Mouse (Mus musculus) limb, embryonic 10.5 days (tissue): ENCODE measurements around the gene Mvk. TPM values are rescaled to one million over a fixed set of nuclear protein-coding genes. Genes with fewer than 3 reads are reported as not detected.

ENCODE experiments used
- DNase-seq: peaks from one replicate; pipeline ENCODE4 v3.0.0-alpha.2; 2017; ENCODE audit warnings: low spot score
- H3K27ac ChIP-seq: fragments of 300-500 bp; sonication (generic); 2 replicates; pipeline ENCODE4 v1.5.1; 2016; ENCODE audit warnings: mild to moderate bottlenecking
- H3K27me3 ChIP-seq: fragments of 300-500 bp; sonication (generic); 2 replicates; pipeline ENCODE4 v1.6.1; 2016; ENCODE audit warnings: low read depth, mild to moderate bottlenecking; ENCODE audit not compliant: poor library complexity, severe bottlenecking
- H3K36me3 ChIP-seq: fragments of 300-500 bp; sonication (generic); 2 replicates; pipeline ENCODE4 v1.6.1; 2016; ENCODE audit warnings: mild to moderate bottlenecking, moderate library complexity
- H3K4me1 ChIP-seq: fragments of 300-500 bp; sonication (generic); 2 replicates; pipeline ENCODE4 v1.6.1; 2016
- H3K4me3 ChIP-seq: fragments of 300-500 bp; sonication (generic); 2 replicates; pipeline ENCODE4 v1.5.1; 2016; ENCODE audit warnings: mild to moderate bottlenecking, moderate library complexity
- H3K9me3 ChIP-seq: fragments of 300-500 bp; sonication (generic); replicated peaks from 2 replicates; pipeline ENCODE4 v1.6.1; 2016; ENCODE audit warnings: mild to moderate bottlenecking
- WGBS: fragments of 180-500 bp; shearing (Covaris S2); methylation state at CpG from one replicate; pipeline ENCODE4 v1.1.7; 2016; 5-methylcytosine and 5-hydroxymethylcytosine counted together
- polyA plus RNA-seq: library from polyadenylated mRNA; unstranded; fragments of >200 nt; fragmentation: Nextera tagmentation; extraction: Ambion mirVana; gene quantifications from 2 replicates; pipeline ENCODE4 v1.2.1, GENCODE M21; 2016

The Mvk gene
- polyA plus RNA-seq, 1 experiment from 2014 or later: 55.2 TPM

DNA sequence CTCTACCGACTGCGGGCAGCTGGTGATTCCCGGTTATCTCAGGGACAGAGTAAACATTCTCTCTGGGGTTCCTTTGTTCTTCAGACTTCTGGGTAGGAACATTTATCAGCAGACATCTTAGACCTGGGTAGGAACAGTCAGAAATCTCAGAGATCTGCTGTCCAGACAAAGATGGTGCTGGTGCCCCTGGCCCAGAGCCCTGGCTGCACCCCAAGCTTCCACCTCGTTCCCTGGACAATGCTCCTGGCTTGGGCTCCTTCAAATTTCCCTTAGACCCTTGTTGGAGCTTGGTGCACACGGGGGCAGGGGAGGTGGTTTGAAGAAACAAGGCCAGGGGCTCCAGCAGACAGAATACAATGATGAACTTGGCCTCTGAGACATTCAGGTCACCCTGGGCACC, 21.5 kb upstream of the Mvk start:
- H3K4me3 ChIP-seq: no peak overlapping the region
- H3K36me3 ChIP-seq: peaks cover 45% of the 10 kb centered on the region
- no peaks in the 10 kb centered on the region for H3K4me1 ChIP-seq
- H3K27me3 ChIP-seq: no peaks in the 10 kb centered on the region
- H3K27ac ChIP-seq: no peak overlapping the region
- WGBS: 51% methylated on average over 5 of the region's 5 CpGs
- no peak for DNase-seq
- no peaks in the 10 kb centered on the region for H3K9me3 ChIP-seq

DNA sequence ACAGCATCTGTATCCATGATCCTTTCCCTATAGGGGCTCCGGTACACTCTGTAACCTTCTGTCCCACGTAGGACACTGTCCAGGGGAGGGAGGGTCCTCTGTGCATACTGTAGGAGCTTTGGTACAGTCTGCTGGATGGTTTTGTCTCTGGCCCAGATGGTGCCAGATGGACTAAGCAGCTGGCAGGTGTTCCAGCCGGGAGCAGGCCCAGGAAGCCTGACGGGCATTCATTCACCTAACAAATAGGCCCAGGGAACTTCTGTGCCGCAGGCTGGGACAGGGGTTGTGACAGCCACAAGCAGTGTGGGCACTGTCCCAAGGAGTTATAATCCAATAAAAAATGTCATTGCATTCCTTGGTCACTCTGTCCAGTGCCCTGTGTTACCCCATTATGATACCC, 20.1 kb upstream of the Mvk start:
- 89% methylated on average over 5 of the region's 5 CpGs for WGBS
- no peak for DNase-seq
- peak overlapping the region; percentile 7; the same call in 1 of the 2 replicates for H3K27ac ChIP-seq
- H3K27me3 ChIP-seq: no peaks in the 10 kb centered on the region
- no peak overlapping the region for H3K4me3 ChIP-seq
- H3K36me3 ChIP-seq: peaks cover 32% of the 10 kb centered on the region
- peaks cover 7% of the 10 kb centered on the region for H3K4me1 ChIP-seq
- no peaks in the 10 kb centered on the region for H3K9me3 ChIP-seq

DNA sequence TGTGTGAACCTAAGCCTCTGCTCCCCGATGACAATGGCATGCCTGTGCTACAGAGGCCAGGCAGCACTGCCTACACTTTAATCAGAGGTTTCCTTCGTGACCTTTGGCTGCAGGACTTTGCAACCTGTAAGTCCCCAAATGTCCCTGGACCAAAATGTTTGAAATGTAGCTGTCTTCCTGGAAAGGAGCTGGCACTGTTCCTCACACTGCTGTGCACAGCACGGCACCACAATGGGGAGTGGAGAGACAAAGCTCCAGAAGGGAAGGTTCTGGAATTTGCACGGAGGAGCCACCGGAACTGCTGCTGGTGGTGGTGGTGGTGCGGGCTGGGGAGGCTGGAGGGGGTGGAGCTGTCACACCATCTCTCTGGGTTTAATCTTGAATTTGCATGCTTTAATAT, 17.3 kb upstream of the Mvk start:
- H3K4me1 ChIP-seq: peaks cover 13% of the 10 kb centered on the region
- DNase-seq: no peak
- WGBS: 86% methylated on average over 6 of the region's 6 CpGs
- H3K4me3 ChIP-seq: no peak overlapping the region
- no peaks in the 10 kb centered on the region for H3K9me3 ChIP-seq
- peaks cover 4% of the 10 kb centered on the region for H3K36me3 ChIP-seq
- no peaks in the 10 kb centered on the region for H3K27me3 ChIP-seq
- no peak overlapping the region for H3K27ac ChIP-seq

DNA sequence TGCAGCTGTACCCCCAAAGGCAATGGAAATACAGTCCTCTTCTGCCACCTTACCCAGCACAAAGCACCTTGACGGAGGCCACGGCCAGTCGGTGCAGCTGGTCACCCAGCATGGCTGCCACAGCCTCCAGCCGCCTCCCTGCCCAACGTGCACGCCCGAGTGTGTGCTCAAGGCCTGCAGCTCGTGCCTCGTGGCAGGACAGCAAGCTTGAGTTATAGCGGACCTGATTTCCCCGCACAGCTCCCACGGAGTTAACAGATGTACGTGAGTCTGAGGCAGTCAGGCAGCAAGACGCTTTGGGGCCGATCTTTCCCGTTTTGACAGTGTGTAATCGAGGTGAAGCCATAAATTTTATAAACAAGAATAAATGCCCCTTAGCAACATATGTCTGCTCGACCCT, 15.4 kb upstream of the Mvk start:
- Histone ChIP-seq H3K36me3 (no peaks in the 10 kb centered on the region; the same call in 1 of the 2 replicates), H3K27ac (no peak overlapping the region), H3K9me3 (no peaks in the 10 kb centered on the region), H3K4me1 (peaks cover 13% of the 10 kb centered on the region), H3K4me3 (no peak overlapping the region), H3K27me3 (no peaks in the 10 kb centered on the region)
- DNase-seq: no peak
- 64% methylated on average over 18 of the region's 18 CpGs for WGBS

DNA sequence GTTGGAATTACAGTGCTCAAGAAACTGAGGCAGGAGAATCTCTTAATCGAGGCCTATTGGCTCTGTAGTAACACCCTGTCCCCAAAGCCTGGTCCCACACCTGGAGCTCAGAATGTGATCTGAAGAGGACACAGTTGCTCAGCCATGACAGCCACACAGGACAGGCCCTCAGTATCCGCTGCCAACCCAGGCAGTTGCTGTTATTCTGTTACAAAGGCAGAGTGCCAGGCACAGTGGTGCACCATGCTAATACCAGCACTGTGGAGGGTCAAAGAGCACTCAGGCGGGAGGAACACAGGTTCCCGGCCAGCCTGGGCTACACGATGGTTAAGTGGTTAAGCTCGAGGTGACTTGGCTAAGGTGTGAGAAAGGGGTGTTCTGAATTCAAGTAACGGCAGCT, 14.3 kb upstream of the Mvk start:
- whole genome bisulfite sequencing: 90% methylated on average over 7 of the region's 7 CpGs
- H3K27me3 ChIP-seq: no peaks in the 10 kb centered on the region
- H3K9me3 ChIP-seq: no peaks in the 10 kb centered on the region
- no peak overlapping the region for H3K27ac ChIP-seq
- H3K4me3 ChIP-seq: no peak overlapping the region
- peaks cover 13% of the 10 kb centered on the region for H3K4me1 ChIP-seq
- H3K36me3 ChIP-seq: peaks cover 8% of the 10 kb centered on the region
- DNase-seq: no peak

DNA sequence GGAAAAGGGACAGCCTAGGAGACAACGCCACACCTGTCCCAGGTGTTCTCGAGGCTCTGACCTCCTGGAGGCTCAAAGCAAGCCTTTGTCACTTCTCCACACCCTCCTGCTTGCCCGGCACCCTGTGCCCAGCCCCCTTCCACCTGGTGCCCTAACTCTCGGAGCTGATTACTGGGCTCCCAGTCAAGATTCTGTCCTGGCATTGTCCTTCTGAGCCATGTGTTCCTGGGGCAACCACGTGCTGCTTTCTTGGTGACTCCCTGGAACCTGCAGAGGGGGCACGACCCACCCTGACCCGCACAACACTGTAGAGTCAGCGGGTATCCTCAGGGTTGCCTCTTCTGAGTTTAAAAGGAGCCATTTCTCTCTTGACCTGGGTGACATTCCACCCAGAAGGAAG, 9.7 kb upstream of the Mvk start:
- DNase-seq: no peak
- Histone ChIP-seq H3K27ac (no peak overlapping the region), H3K27me3 (no peaks in the 10 kb centered on the region), H3K4me3 (no peak overlapping the region), H3K36me3 (peaks cover 43% of the 10 kb centered on the region), H3K9me3 (no peaks in the 10 kb centered on the region), H3K4me1 (peaks cover 1% of the 10 kb centered on the region)
- WGBS: 92% methylated on average over 8 of the region's 8 CpGs

DNA sequence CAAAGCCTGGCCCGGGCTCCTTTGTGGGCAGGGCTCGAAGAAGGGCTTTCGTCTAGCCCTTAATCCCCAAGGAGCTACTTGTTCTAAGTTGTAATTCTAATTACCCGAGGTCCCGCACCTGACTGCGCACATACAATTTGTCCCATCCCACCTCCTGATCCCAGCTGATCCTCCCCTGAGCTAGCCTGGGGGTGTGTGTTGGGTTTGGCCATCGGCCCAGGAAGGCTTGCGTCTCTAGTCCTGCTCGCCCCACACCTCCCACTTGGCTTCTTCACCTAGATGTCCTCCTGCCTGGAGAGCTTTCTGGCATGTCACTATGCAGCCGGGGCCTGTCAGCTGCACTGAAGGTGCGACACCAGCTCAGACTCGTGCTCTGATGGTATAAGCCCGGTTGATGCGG, 8.5 kb upstream of the Mvk start:
- H3K4me3 ChIP-seq: no peak overlapping the region
- WGBS: 94% methylated on average over 14 of the region's 14 CpGs
- H3K27ac ChIP-seq: no peak overlapping the region
- no peak for DNase-seq
- H3K27me3 ChIP-seq: no peaks in the 10 kb centered on the region
- H3K4me1 ChIP-seq: no peaks in the 10 kb centered on the region
- H3K36me3 ChIP-seq: peaks cover 43% of the 10 kb centered on the region
- no peaks in the 10 kb centered on the region for H3K9me3 ChIP-seq

DNA sequence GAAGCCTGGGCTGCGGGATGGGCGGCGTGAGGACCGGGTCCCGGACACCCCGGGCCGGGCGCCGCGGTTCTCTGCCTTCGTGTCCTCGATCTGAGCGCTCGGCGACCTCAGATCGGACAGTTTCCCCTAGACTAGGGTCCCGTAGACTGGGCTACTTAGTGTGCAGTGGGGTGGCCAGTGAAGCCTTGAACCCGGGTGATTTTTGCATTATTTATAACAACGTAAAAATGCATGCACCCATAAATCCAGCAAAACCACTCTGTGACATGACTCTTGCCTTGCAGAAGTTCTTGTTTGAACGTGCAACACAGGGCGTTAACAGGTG, 261 bp downstream of the Mvk start:
- WGBS: under 1% methylated on average over 21 of the region's 21 CpGs

DNA sequence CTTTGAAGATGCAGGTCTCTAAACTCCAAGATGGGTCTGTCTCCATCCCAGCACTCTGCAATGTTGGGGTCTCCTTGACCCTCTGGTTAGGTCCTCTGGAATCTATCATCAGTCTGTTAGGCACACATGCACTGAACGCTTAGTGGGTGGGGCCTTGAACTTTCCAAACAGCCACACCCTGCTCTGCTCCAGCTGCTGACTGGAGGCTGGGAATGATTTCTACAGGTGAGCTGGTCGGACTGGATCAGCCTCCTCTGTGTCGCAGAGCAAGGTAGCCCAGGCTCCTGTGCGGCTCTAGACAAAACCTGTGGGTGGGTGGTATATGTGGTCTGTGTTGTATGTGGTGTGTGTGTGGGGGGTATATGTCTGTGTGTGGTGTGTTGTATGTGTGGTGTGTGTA, 4.9 kb downstream of the Mvk start:
- Histone ChIP-seq H3K27ac (no peak overlapping the region), H3K4me3 (no peak overlapping the region), H3K9me3 (no peaks in the 10 kb centered on the region), H3K4me1 (peaks cover 10% of the 10 kb centered on the region), H3K36me3 (peaks cover 77% of the 10 kb centered on the region), H3K27me3 (no peaks in the 10 kb centered on the region)
- DNase-seq: no peak
- 86% methylated on average over 4 of the region's 4 CpGs for WGBS

More for the DNA sequence above, 261 bp downstream of the Mvk start:
- Histone ChIP-seq H3K4me3 (peak overlapping the region; percentile 77), H3K27me3 (no peaks in the 10 kb centered on the region), H3K9me3 (no peaks in the 10 kb centered on the region), H3K4me1 (peaks cover 17% of the 10 kb centered on the region), H3K27ac (peak overlapping the region; percentile 94), H3K36me3 (peaks cover 33% of the 10 kb centered on the region)
- no peak for DNase-seq

DNA sequence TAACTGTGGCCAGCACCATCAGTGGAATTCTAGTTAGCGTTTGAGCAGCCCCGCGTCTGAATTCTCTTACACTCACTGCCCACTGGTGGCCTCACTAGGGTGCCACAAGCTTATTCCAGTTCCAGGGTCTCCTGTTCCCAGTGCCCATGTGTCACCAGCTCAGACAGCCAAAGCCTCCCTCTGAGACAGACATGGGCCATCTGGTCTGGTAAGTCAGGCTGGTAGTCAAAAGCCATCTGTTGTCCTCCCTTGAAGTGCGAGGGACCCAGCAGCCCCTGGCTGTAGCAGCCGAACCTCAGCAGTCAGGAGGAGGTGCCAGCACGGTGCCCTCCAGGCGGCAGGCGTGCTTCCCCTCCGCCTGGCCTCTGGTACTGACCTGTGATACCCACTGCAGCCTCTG, 12.2 kb downstream of the Mvk start:
- Histone ChIP-seq H3K36me3 (peaks cover 51% of the 10 kb centered on the region), H3K4me3 (no peak overlapping the region), H3K9me3 (no peaks in the 10 kb centered on the region), H3K27me3 (0 out of 2 replicates have a peak, but pooled peaks cover 4% of the 10 kb centered on the region), H3K27ac (no peak overlapping the region), H3K4me1 (peaks cover 28% of the 10 kb centered on the region)
- no peak for DNase-seq
- 76% methylated on average over 9 of the region's 9 CpGs for WGBS

DNA sequence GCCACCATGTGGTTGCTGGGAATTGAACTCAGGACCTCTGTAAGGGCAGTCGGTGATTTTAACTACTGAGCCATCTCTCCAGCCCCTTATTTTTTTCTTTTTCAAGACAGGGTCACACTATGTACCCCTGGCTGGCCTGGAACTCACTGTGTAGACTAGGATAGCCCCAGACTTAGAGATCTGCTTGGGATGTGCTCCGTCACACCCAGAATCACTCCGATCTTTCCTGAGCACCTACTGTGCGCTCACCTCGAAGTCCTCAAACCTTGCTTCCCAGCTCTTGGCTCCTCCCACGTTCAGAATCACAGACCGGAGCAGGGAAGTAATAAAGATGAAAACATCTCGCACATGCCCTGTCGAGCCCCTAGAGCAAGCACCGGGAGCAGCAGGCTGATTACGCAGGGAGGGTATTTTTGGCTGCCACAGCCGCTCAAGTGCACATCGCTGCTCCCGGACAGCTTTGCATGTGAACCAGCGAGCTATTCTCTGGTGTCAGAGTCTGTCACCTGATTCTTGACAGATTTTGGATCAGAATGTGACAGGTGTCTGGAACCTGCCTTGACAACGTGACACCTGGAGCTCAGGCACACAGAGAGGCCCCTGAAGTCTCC, 13.0 kb downstream of the Mvk start:
- DNase-seq: no peak
- Histone ChIP-seq H3K4me3 (no peak overlapping the region), H3K27me3 (0 out of 2 replicates have a peak, but pooled peaks cover 6% of the 10 kb centered on the region), H3K36me3 (peaks cover 43% of the 10 kb centered on the region), H3K27ac (no peak overlapping the region), H3K9me3 (no peaks in the 10 kb centered on the region), H3K4me1 (peaks cover 36% of the 10 kb centered on the region)
- WGBS: 86% methylated on average over 16 of the region's 16 CpGs

DNA sequence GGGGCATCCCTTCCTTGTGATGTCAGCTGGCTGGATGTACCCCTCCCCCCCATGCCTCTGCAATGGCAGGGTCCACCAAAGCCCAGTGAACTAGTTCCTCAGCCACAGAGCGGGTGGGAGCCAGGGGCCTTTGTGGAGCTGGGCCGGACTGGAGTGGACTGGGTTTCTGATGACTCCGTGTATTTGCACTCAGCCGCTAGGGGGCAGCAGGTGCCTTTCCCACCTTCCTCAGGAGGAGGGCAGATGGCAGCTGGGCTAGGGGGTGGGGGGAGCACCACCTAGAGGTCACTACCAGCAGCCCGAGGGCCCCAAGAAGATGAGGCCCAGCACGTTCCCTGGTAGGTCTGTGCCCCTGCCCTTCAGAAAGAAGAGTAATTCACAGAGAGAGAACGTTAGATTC, 17.2 kb downstream of the Mvk start:
- peaks cover 4% of the 10 kb centered on the region; the same call in 1 of the 2 replicates for H3K36me3 ChIP-seq
- peak; percentile 91 for DNase-seq
- peaks cover 25% of the 10 kb centered on the region; the same call in 1 of the 2 replicates for H3K27me3 ChIP-seq
- H3K4me1 ChIP-seq: peaks cover 52% of the 10 kb centered on the region
- no peak overlapping the region for H3K4me3 ChIP-seq
- H3K9me3 ChIP-seq: no peaks in the 10 kb centered on the region
- 2% methylated on average over 7 of the region's 7 CpGs for WGBS
- peak overlapping the region; percentile 47 for H3K27ac ChIP-seq

DNA sequence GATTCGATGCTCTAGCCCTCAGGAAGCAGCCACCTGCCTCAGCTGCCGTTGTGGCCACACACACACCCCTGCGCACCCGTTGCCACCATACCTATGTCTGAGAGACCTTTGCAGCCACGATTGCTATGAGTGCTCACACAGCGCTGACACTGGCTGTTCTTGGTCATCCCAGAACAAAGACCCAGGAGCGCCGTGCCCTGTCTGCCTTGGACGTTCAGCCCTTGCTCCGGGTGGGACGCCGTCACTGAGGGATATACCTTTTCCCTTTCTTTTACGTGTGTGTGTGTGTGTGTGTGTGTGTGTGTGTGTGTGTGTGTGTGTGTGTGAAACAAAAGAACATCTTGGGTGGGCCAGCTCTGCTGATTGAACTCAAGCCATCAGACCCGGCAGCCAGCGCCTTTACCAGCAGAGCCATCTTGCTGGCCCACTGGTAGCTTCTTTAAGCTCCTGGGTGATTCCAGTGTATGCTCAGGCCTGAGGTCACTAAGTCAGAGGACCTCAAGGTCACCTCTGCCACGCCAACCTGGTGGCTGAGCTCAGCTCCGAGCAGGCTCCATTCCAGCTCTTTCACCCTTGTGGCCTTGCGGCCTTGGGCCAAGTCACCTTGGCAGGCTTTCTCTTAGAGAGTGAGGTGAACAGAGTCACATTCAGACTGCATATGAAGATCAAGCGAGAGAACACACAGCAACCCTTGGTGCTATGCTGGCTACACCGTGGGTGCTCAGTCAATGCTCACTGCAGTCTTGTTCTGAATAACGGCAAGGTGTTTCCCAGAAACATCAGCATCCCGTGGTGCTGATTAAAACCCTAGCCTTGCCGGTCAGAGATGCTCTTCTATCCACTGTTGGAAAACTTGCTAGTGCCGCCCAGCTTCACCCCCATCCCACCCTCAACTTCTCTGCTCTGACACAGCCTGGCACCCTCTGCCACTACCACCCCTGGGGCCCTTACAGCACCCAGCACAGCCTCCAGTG, 18.3 kb downstream of the Mvk start:
- H3K36me3 ChIP-seq: no peaks in the 10 kb centered on the region
- no peaks in the 10 kb centered on the region for H3K9me3 ChIP-seq
- peaks cover 28% of the 10 kb centered on the region; the same call in 1 of the 2 replicates for H3K27me3 ChIP-seq
- 86% methylated on average over 24 of the region's 24 CpGs for WGBS
- peaks cover 63% of the 10 kb centered on the region for H3K4me1 ChIP-seq
- peak overlapping the region; percentile 50 for H3K27ac ChIP-seq
- no peak overlapping the region for H3K4me3 ChIP-seq
- no peak for DNase-seq
